Mouse (Mus musculus): ENCODE results near the gene Sumf2.

Gene Sumf2

GRCm38 (mm10) chr5:129908242-129908965 is 61.6 kb downstream of the Sumf2 start, which contains the start of gene Nupr1l:
Gene Nupr1l, plus strand, starts transcription at chr5:129908540.
- in situ Hi-C loops (cut with MboI): no loop called here

DNA sequence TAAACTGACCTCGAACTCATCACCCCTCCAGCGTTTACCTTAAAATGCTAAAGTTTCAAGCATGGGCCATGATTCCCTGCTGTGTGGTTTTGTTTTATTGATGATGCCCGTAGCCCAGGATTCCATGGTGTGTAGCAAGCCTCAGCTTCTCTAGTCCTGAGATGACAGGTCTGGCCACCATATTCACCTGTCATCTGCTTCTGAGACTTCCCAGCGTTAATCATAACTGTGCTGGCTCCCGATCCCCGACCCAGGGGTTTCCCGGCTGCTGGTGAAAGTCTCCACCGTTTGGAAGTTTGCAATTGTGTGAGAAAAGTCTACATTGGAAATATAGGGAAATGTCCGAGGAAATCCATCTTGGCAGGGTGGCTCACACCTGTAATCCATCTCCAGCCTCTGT is 62.4 kb downstream of the Sumf2 start:
- in situ Hi-C loops (cut with MboI): no loop called here

DNA sequence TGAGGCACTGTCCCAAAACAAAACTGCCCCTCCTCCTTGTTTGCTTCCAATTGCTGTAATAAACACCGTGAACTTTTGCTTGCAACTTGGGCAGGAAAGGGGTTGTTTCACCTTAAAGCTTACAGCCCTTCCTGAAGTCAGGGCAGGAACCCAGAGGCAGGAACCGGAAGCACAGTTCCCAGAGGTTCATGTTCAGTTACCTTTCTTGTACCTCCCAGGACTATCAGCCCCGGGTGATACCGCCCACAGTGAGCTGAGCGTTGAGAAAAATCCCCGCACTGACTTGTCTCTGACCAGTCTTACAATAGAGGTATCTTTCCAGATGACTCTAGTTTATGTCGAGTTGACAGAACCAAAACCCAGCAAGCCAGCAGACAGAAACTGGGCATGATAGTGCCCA is 62.8 kb downstream of the Sumf2 start:
- in situ Hi-C loops (cut with MboI): no loop called here
